Mouse (Mus musculus): Measurements from ENCODE around the gene 9530003J23Rik.
"Not testable (repeated sequence)": the region's sequence is repeated elsewhere in the genome, so short reads cannot be mapped to it uniquely, and the experiment has no call there.

The 9530003J23Rik gene

GRCm38 (mm10) chr10:117224102-117224990, 14.2 kb downstream of the 9530003J23Rik start, which contains the start of gene Yeats4:
Gene Yeats4, minus strand, starts transcription at chr10:117224507.
- DNase-seq, result peak; percentile 93 to 98

GRCm38 (mm10) chr10:117223758-117224101, 14.8 kb downstream of the 9530003J23Rik start:
- peak in 1 of 2 experiments; percentile 13 for DNase-seq

GRCm38 (mm10) chr10:117222821-117223220, 15.7 kb downstream of the 9530003J23Rik start:
- no peak for DNase-seq

- no peak for DNase-seq
These were observed 20.2 kb downstream of the 9530003J23Rik start for GRCm38 (mm10) chr10:117218351-117218750.

- DNase-seq, result no peak
These were observed 21.2 kb downstream of the 9530003J23Rik start for GRCm38 (mm10) chr10:117217246-117217840.

GRCm38 (mm10) chr10:117216793-117217192, 21.7 kb downstream of the 9530003J23Rik start:
- peak in 1 of 2 experiments; percentile 33 for DNase-seq

GRCm38 (mm10) chr10:117216132-117216495, 22.4 kb downstream of the 9530003J23Rik start:
- DNase-seq, result no peak

GRCm38 (mm10) chr10:117215409-117216131, 22.9 kb downstream of the 9530003J23Rik start:
- DNase-seq, result no peak

GRCm38 (mm10) chr10:117211023-117211422, 27.5 kb downstream of the 9530003J23Rik start:
- no peak for DNase-seq

GRCm38 (mm10) chr10:117209469-117209938, 29.0 kb downstream of the 9530003J23Rik start:
- DNase-seq, result peak; percentile 43 to 49

GRCm38 (mm10) chr10:117208787-117209186, 29.7 kb downstream of the 9530003J23Rik start:
- DNase-seq, result not testable (repeated sequence)

- DNase-seq, result no peak
These were observed 30.3 kb downstream of the 9530003J23Rik start for GRCm38 (mm10) chr10:117208221-117208620.

- DNase-seq, result no peak
These were observed 32.4 kb downstream of the 9530003J23Rik start for GRCm38 (mm10) chr10:117206070-117206469.

GRCm38 (mm10) chr10:117203558-117203981, 34.9 kb downstream of the 9530003J23Rik start:
- DNase-seq, result no peak

GRCm38 (mm10) chr10:117202981-117203557, 35.4 kb downstream of the 9530003J23Rik start:
- DNase-seq, result no peak

- DNase-seq, result no peak
These were observed 38.8 kb downstream of the 9530003J23Rik start for GRCm38 (mm10) chr10:117199701-117200100.

GRCm38 (mm10) chr10:117196696-117197095, 41.8 kb downstream of the 9530003J23Rik start:
- no peak for DNase-seq

- DNase-seq, result no peak
These were observed 42.8 kb downstream of the 9530003J23Rik start for GRCm38 (mm10) chr10:117195748-117196147.

GRCm38 (mm10) chr10:117195005-117195404, 43.5 kb downstream of the 9530003J23Rik start:
- no peak for DNase-seq

- no peak for DNase-seq
These were observed 45.1 kb downstream of the 9530003J23Rik start for GRCm38 (mm10) chr10:117193364-117193763.

- DNase-seq, result no peak
These were observed 53.0 kb downstream of the 9530003J23Rik start for GRCm38 (mm10) chr10:117185399-117186089.

Measured in cerebellum, adult 18-20 months (tissue).